Mouse (Mus musculus) testis, adult 10 weeks (tissue): ENCODE results near the gene Olfr870. TPM values are rescaled to one million over a fixed set of nuclear protein-coding genes. Genes with fewer than 3 reads are reported as not detected.

Experiments used
- polyA plus RNA-seq: library from polyadenylated mRNA; stranded (reverse); fragments of 350-450 nt; fragmentation: Illumina TruSeq; extraction: RNeasy Lipid Tissue Mini Kit (QIAGEN cat#74804); gene quantifications from one replicate; pipeline ENCODE4 v1.2.3, GENCODE M21; 2014; ENCODE audit warnings: low read depth, low replicate concordance

Olfr870 gene
- polyA plus RNA-seq, result not detected

GRCm38 (mm10) chr9:20173957-20174356 lies at the start of gene Olfr870:
Olfr870 (minus strand) TSS chr9:20174057.

GRCm38 (mm10) chr9:20211907-20212306 lies 38.0 kb upstream of the Olfr870 start, which contains the start of gene Olfr871:
Olfr871 (plus strand) TSS chr9:20212207.

GRCm38 (mm10) chr9:20128709-20129108 lies 45.1 kb downstream of the Olfr870 start, which contains the start of gene Olfr869:
Olfr869 (plus strand) TSS chr9:20129009.

Other genes with a start within 250 kb of the Olfr870 start
- gene Olfr866, start 146.0 kb downstream of the Olfr870 start, polyA plus RNA-seq, result not detected
- gene Olfr867, start 116.5 kb downstream of the Olfr870 start, polyA plus RNA-seq, result not detected
- gene Olfr868, start 75.4 kb downstream of the Olfr870 start, polyA plus RNA-seq, result not detected
- not detected for gene Olfr869, start 45.0 kb downstream of the Olfr870 start, polyA plus RNA-seq
- gene Olfr871, start 38.1 kb upstream of the Olfr870 start, polyA plus RNA-seq, result not detected
- gene Olfr872, start 63.1 kb upstream of the Olfr870 start, polyA plus RNA-seq, result 1.4 TPM
- gene Olfr39, start 108.3 kb upstream of the Olfr870 start, polyA plus RNA-seq, result 0.91 TPM
- gene Olfr873, start 124.5 kb upstream of the Olfr870 start, polyA plus RNA-seq, result 0.57 TPM
- not detected for gene Olfr18, start 162.0 kb upstream of the Olfr870 start, polyA plus RNA-seq
- 48.6 TPM for gene Zfp560, start 211.1 kb upstream of the Olfr870 start, polyA plus RNA-seq